Mouse (Mus musculus) CH12.LX (cell line): ENCODE data around the gene Slc25a36.

Experiments
- CHD1 ChIP-seq: IDR thresholded peaks from 2 replicates; pipeline ENCODE4 v1.6.1; 2012; ENCODE audit warnings: low read depth, low read length, improper control_type of control experiment, inconsistent platforms
- CTCF ChIP-seq, 2 experiments: IDR thresholded peaks in 1 of 2; conservative IDR thresholded peaks in 1 of 2; 2 replicates each; pipeline ENCODE4 v1.5.1; 2011 to 2012; ENCODE audit warnings: low read depth in 2 of 2, low read length in 2 of 2, improper control_type of control experiment in 1 of 2, inconsistent platforms in 1 of 2, mild to moderate bottlenecking in 1 of 2, moderate library complexity in 1 of 2
- GABPA ChIP-seq: IDR thresholded peaks from 2 replicates; pipeline ENCODE4 v1.6.1; 2012; ENCODE audit warnings: low read depth, low read length, improper control_type of control experiment, inconsistent platforms; ENCODE audit not compliant: insufficient replicate concordance
- MEF2A ChIP-seq: IDR thresholded peaks from 2 replicates; pipeline ENCODE4 v1.6.1; 2014; ENCODE audit warnings: low read depth, mild to moderate bottlenecking, inconsistent platforms, low read length, improper control_type of control experiment, borderline replicate concordance
- NELFE ChIP-seq: IDR thresholded peaks from 2 replicates; pipeline ENCODE4 v1.6.1; 2011; ENCODE audit warnings: low read depth, low read length, improper control_type of control experiment
- POLR2A ChIP-seq: IDR thresholded peaks from 2 replicates; pipeline ENCODE4 v1.6.1; 2011; ENCODE audit warnings: low read depth, mild to moderate bottlenecking, improper control_type of control experiment, low read length
- POLR2AphosphoS2 ChIP-seq: IDR thresholded peaks from 2 replicates; pipeline ENCODE4 v1.6.1; 2011; ENCODE audit warnings: low read depth, low read length, improper control_type of control experiment
- SMC3 ChIP-seq: IDR thresholded peaks from 2 replicates; pipeline ENCODE4 v1.6.1; 2011; ENCODE audit warnings: low read depth, low read length, improper control_type of control experiment
- TCF12 ChIP-seq: IDR thresholded peaks from 2 replicates; pipeline ENCODE4 v1.6.1; 2014; ENCODE audit warnings: low read depth, mild to moderate bottlenecking, inconsistent platforms, low read length, improper control_type of control experiment
- USF1 ChIP-seq: IDR thresholded peaks from 2 replicates; pipeline ENCODE4 v1.6.1; 2014; ENCODE audit warnings: low read depth, mild to moderate bottlenecking, inconsistent platforms, low read length, improper control_type of control experiment
- USF2 ChIP-seq: conservative IDR thresholded peaks from 2 replicates; pipeline ENCODE4 v1.6.1; 2011; ENCODE audit warnings: low read depth, low read length, improper control_type of control experiment
- ZMIZ1 ChIP-seq: IDR thresholded peaks from 2 replicates; pipeline ENCODE4 v1.6.1; 2012; ENCODE audit warnings: low read depth, mild to moderate bottlenecking, inconsistent platforms, low read length, improper control_type of control experiment

GRCm38 (mm10) chr9:97065216-97065615, 45.7 kb downstream of the Slc25a36 start:
- TF ChIP-seq TCF12 (no peak), USF2 (no peak), POLR2A (no peak), CTCF (conservative IDR thresholded peaks at IDR 0.05 in 1 of 2, IDR thresholded peaks at IDR 0.05 in 1 of 2; ENCODE audit: low read depth in 2 of 2, low read length in 2 of 2) (no peak), POLR2AphosphoS2 (no peak), USF1 (no peak), ZMIZ1 (no peak), NELFE (no peak), GABPA (no peak), MEF2A (no peak), CHD1 (no peak), SMC3 (no peak)
